Mouse (Mus musculus) MEL (cell line): ENCODE measurements at regions not wholly inside any gene's neighbourhood (a gene's known extent, or its start where the extent isn't known, plus 50 kb on each side); places are given as distances from the start of the nearest gene placed in this dataset.

Source experiments
- DNase-seq: peaks from one replicate; pipeline ENCODE4 v3.0.0; 2011; ENCODE audit warnings: low read depth, low spot score
- H3K27ac ChIP-seq: 2 replicates; pipeline ENCODE4 v1.5.1; 2012; ENCODE audit warnings: low read depth, mild to moderate bottlenecking, control low read depth, low read length, moderate library complexity; ENCODE audit not compliant: control insufficient read depth
- H3K27me3 ChIP-seq, 2 experiments: fragments of 150-350 bp in 1 of 2; sonication (generic) in 1 of 2; 2 replicates each; pipeline ENCODE4 v1.6.1; 2012; ENCODE audit warnings: low read length in 2 of 2, mild to moderate bottlenecking in 2 of 2, improper control_type of control experiment in 1 of 2, moderate library complexity in 1 of 2; ENCODE audit not compliant: insufficient read depth in 2 of 2, control insufficient read depth in 1 of 2
- H3K36me3 ChIP-seq, 2 experiments: 2 replicates each; pipeline ENCODE4 v1.6.1; 2012 to 2014; ENCODE audit warnings: low read length in 2 of 2, improper control_type of control experiment in 1 of 2, inconsistent platforms in 1 of 2, mild to moderate bottlenecking in 1 of 2; ENCODE audit not compliant: insufficient read depth in 2 of 2, control insufficient read depth in 1 of 2
- H3K4me1 ChIP-seq, 2 experiments: fragments of 150-350 bp in 1 of 2; sonication (generic) in 1 of 2; 2 replicates each; pipeline ENCODE4 v1.6.1; 2012; ENCODE audit warnings: low read length in 2 of 2, improper control_type of control experiment in 1 of 2, mild to moderate bottlenecking in 1 of 2; ENCODE audit not compliant: insufficient read depth in 2 of 2, control insufficient read depth in 1 of 2
- H3K4me3 ChIP-seq, 2 experiments: fragments of 150-350 bp in 1 of 2; sonication (generic) in 1 of 2; 2 replicates each; pipeline ENCODE4 v1.5.1; 2012; ENCODE audit warnings: low read depth in 2 of 2, low read length in 2 of 2, mild to moderate bottlenecking in 2 of 2, moderate library complexity in 2 of 2, control low read depth in 1 of 2, improper control_type of control experiment in 1 of 2; ENCODE audit not compliant: control insufficient read depth in 1 of 2, insufficient read depth in 1 of 2
- H3K79me2 ChIP-seq: 2 replicates; pipeline ENCODE4 v1.6.1; 2012; ENCODE audit warnings: mild to moderate bottlenecking, low read length, moderate library complexity; ENCODE audit not compliant: control insufficient read depth, poor library complexity, insufficient read depth
- H3K9ac ChIP-seq: 2 replicates; pipeline ENCODE4 v1.6.1; 2012; ENCODE audit warnings: low read depth, mild to moderate bottlenecking, control low read depth, low read length, moderate library complexity; ENCODE audit not compliant: control insufficient read depth, poor library complexity, severe bottlenecking
- H3K9me3 ChIP-seq: fragments of 150-350 bp; sonication (generic); replicated peaks from 2 replicates; pipeline ENCODE4 v1.6.1; 2012; ENCODE audit warnings: mild to moderate bottlenecking, low read length, improper control_type of control experiment, moderate library complexity; ENCODE audit not compliant: insufficient read depth
- BHLHE40 ChIP-seq: IDR thresholded peaks from 2 replicates; pipeline ENCODE4 v1.6.1; 2012; ENCODE audit warnings: low read depth, mild to moderate bottlenecking, inconsistent platforms, low read length, improper control_type of control experiment, borderline replicate concordance
- CHD2 ChIP-seq: IDR thresholded peaks from 2 replicates; pipeline ENCODE4 v1.6.1; 2011; ENCODE audit warnings: low read length, improper control_type of control experiment
- CTCF ChIP-seq, 3 experiments: IDR thresholded peaks in 2 of 3; conservative IDR thresholded peaks in 1 of 3; 2 replicates each; pipeline ENCODE4 v1.5.1; 2011 to 2012; ENCODE audit warnings: low read length in 3 of 3, low read depth in 2 of 3, mild to moderate bottlenecking in 2 of 3, improper control_type of control experiment in 1 of 3, inconsistent platforms in 1 of 3, mixed read lengths in 1 of 3, moderate library complexity in 1 of 3; ENCODE audit not compliant: control insufficient read depth in 1 of 3, insufficient read depth in 1 of 3, poor library complexity in 1 of 3, severe bottlenecking in 1 of 3
- E2F4 ChIP-seq: IDR thresholded peaks from 2 replicates; pipeline ENCODE4 v1.6.1; 2011; ENCODE audit warnings: low read depth, low read length, improper control_type of control experiment, borderline replicate concordance
- EP300 ChIP-seq, 2 experiments: IDR thresholded peaks; 2 replicates each; pipeline ENCODE4 v1.6.1; 2011; ENCODE audit warnings: improper control_type of control experiment in 2 of 2, low read length in 2 of 2, low read depth in 1 of 2, mild to moderate bottlenecking in 1 of 2
- GABPA ChIP-seq: IDR thresholded peaks from 2 replicates; pipeline ENCODE4 v1.6.1; 2012; ENCODE audit warnings: low read depth, mild to moderate bottlenecking, inconsistent platforms, low read length, improper control_type of control experiment, moderate library complexity
- GATA1 ChIP-seq: IDR thresholded peaks from 2 replicates; pipeline ENCODE4 v1.6.1; 2011; ENCODE audit warnings: low read depth, low read length, improper control_type of control experiment
- HCFC1 ChIP-seq: IDR thresholded peaks from 2 replicates; pipeline ENCODE4 v1.6.1; 2012; ENCODE audit warnings: low read depth, mild to moderate bottlenecking, inconsistent platforms, low read length, improper control_type of control experiment, moderate library complexity
- JUND ChIP-seq: IDR thresholded peaks from 2 replicates; pipeline ENCODE4 v1.6.1; 2011; ENCODE audit warnings: low read depth, mild to moderate bottlenecking, improper control_type of control experiment, low read length
- MAFK ChIP-seq: IDR thresholded peaks from 2 replicates; pipeline ENCODE4 v1.6.1; 2011; ENCODE audit warnings: low read depth, mild to moderate bottlenecking, low read length, improper control_type of control experiment, borderline replicate concordance
- MAX ChIP-seq: IDR thresholded peaks from 2 replicates; pipeline ENCODE4 v1.6.1; 2011; ENCODE audit warnings: low read length, improper control_type of control experiment
- MAZ ChIP-seq: IDR thresholded peaks from 2 replicates; pipeline ENCODE4 v1.6.1; 2012; ENCODE audit warnings: low read depth, mild to moderate bottlenecking, inconsistent platforms, low read length, improper control_type of control experiment
- MEF2A ChIP-seq: IDR thresholded peaks from 2 replicates; pipeline ENCODE4 v1.6.1; 2014; ENCODE audit warnings: low read depth, mild to moderate bottlenecking, inconsistent platforms, low read length, improper control_type of control experiment; ENCODE audit not compliant: poor library complexity, insufficient replicate concordance, severe bottlenecking; ENCODE audit errors: extremely low read depth
- MYC ChIP-seq: IDR thresholded peaks from 2 replicates; pipeline ENCODE4 v1.6.1; 2011; ENCODE audit warnings: low read depth, mild to moderate bottlenecking, low read length, improper control_type of control experiment, moderate library complexity
- NRF1 ChIP-seq: IDR thresholded peaks from 2 replicates; pipeline ENCODE4 v1.6.1; 2014; ENCODE audit warnings: low read depth, mild to moderate bottlenecking, inconsistent platforms, low read length, improper control_type of control experiment, moderate library complexity; ENCODE audit not compliant: poor library complexity, insufficient read depth, severe bottlenecking
- POLR2AphosphoS5 ChIP-seq: IDR thresholded peaks from 2 replicates; pipeline ENCODE4 v1.6.1; 2012; ENCODE audit warnings: low read depth, borderline replicate concordance, mild to moderate bottlenecking, inconsistent platforms, low read length, moderate library complexity, mixed read lengths
- RAD21 ChIP-seq: IDR thresholded peaks from 2 replicates; pipeline ENCODE4 v1.6.1; 2011; ENCODE audit warnings: mild to moderate bottlenecking, low read depth, low read length, improper control_type of control experiment
- RCOR1 ChIP-seq: IDR thresholded peaks from 2 replicates; pipeline ENCODE4 v1.6.1; 2012; ENCODE audit warnings: low read depth, mild to moderate bottlenecking, inconsistent platforms, low read length, improper control_type of control experiment
- SIN3A ChIP-seq: IDR thresholded peaks from 2 replicates; pipeline ENCODE4 v1.6.1; 2012; ENCODE audit warnings: low read length, improper control_type of control experiment, inconsistent platforms
- SMC3 ChIP-seq: IDR thresholded peaks from 2 replicates; pipeline ENCODE4 v1.6.1; 2011; ENCODE audit warnings: low read depth, low read length, improper control_type of control experiment
- TAL1 ChIP-seq: IDR thresholded peaks from 2 replicates; pipeline ENCODE4 v1.6.1; 2012; ENCODE audit warnings: mild to moderate bottlenecking, inconsistent platforms, low read length, moderate library complexity, mixed read lengths
- TBP ChIP-seq: IDR thresholded peaks from 2 replicates; pipeline ENCODE4 v1.8.0; 2011; ENCODE audit warnings: low read depth, low read length, improper control_type of control experiment
- UBTF ChIP-seq: IDR thresholded peaks from 2 replicates; pipeline ENCODE4 v1.6.1; 2012; ENCODE audit warnings: low read depth, mild to moderate bottlenecking, inconsistent platforms, low read length, improper control_type of control experiment, moderate library complexity, borderline replicate concordance; ENCODE audit not compliant: insufficient read depth
- ZKSCAN1 ChIP-seq: IDR thresholded peaks from 2 replicates; pipeline ENCODE4 v1.6.1; 2012; ENCODE audit warnings: low read depth, mild to moderate bottlenecking, inconsistent platforms, low read length, improper control_type of control experiment, moderate library complexity
- ZMIZ1 ChIP-seq: IDR thresholded peaks from 2 replicates; pipeline ENCODE4 v1.6.1; 2012; ENCODE audit warnings: low read depth, mild to moderate bottlenecking, inconsistent platforms, low read length, improper control_type of control experiment, moderate library complexity

- TF ChIP-seq MYC (no peak), GABPA (no peak), NRF1 (no peak), BHLHE40 (no peak)
- Histone ChIP-seq H3K9me3 (no peaks in the 10 kb centered on the region), H3K4me3 (no peak overlapping the region), H3K27ac (no peak overlapping the region), H3K4me1 (no peaks in the 10 kb centered on the region), H3K9ac (no peak overlapping the region), H3K27me3 (no peaks in the 10 kb centered on the region), H3K36me3 (no peaks in the 10 kb centered on the region), H3K79me2 (no peaks in the 10 kb centered on the region)
- DNase-seq = no peak
These were observed 472.0 kb upstream of the Klf4 start for GRCm38 (mm10) chr4:56004227-56004626.

DNA sequence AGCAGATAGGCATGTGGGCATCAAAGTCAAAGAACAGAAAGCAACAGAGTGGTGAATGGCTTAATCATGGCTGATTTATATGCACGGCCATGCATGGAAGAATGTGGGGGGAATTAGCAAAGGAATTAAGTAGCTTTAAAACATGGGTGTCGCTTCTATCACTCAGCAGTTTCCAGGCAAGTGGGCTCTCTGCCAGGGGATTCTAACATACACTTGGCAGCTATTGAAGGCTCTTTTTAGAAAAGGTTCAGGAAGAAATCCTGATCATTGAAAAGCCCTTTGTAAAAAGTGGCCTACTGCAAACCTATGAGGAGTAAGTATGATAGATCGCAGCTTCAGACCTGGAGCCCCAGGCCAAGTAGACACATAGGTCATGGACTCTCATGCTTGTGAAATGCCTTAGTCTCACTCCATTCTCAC, 469.1 kb upstream of the Klf4 start:
- DNase-seq = no peak
- Histone ChIP-seq H3K4me3 (no peak overlapping the region), H3K79me2 (no peaks in the 10 kb centered on the region), H3K9ac (no peak overlapping the region), H3K27me3 (no peaks in the 10 kb centered on the region), H3K27ac (no peak overlapping the region), H3K9me3 (no peaks in the 10 kb centered on the region), H3K36me3 (no peaks in the 10 kb centered on the region), H3K4me1 (no peaks in the 10 kb centered on the region)
- no peak for TF ChIP-seq SMC3
- TF ChIP-seq RCOR1 = no peak
- no peak for TF ChIP-seq CTCF (IDR thresholded peaks at IDR 0.05 in 2 of 3, conservative IDR thresholded peaks at IDR 0.05 in 1 of 3; ENCODE audit: control insufficient read depth in 1 of 3, insufficient read depth in 1 of 3, low read depth in 2 of 3, low read length in 3 of 3, poor library complexity in 1 of 3, severe bottlenecking in 1 of 3)
- TF ChIP-seq MAZ = no peak
- no peak for TF ChIP-seq NRF1
- TF ChIP-seq TAL1 = no peak
- no peak for TF ChIP-seq TBP

- Histone ChIP-seq H3K4me3 (no peak overlapping the region), H3K9me3 (no peaks in the 10 kb centered on the region), H3K79me2 (no peaks in the 10 kb centered on the region), H3K27me3 (no peaks in the 10 kb centered on the region), H3K9ac (no peak overlapping the region), H3K36me3 (no peaks in the 10 kb centered on the region), H3K27ac (no peak overlapping the region), H3K4me1 (no peaks in the 10 kb centered on the region)
- no peak for DNase-seq
- TF ChIP-seq POLR2AphosphoS5 = no peak
- no peak for TF ChIP-seq EP300 (IDR thresholded peaks at IDR 0.05; ENCODE audit: low read depth in 1 of 2, low read length in 2 of 2)
- no peak for TF ChIP-seq MAFK
- no peak for TF ChIP-seq CHD2
- TF ChIP-seq GATA1 = no peak
- no peak for TF ChIP-seq HCFC1
- no peak for TF ChIP-seq MEF2A
- TF ChIP-seq RAD21 = no peak
- TF ChIP-seq ZMIZ1 = no peak
- TF ChIP-seq UBTF = no peak
- TF ChIP-seq E2F4 = no peak
- no peak for TF ChIP-seq SIN3A
- no peak for TF ChIP-seq RCOR1
- TF ChIP-seq MAX = no peak
- no peak for TF ChIP-seq JUND
- TF ChIP-seq SMC3 = no peak
- TF ChIP-seq ZKSCAN1 = no peak
These were observed 451.8 kb upstream of the Klf4 start for GRCm38 (mm10) chr4:55984026-55984425.
